Mouse (Mus musculus) brown adipose tissue, adult 24 weeks (tissue): ENCODE results near the gene Mrpl53. TPM values are rescaled to one million over a fixed set of nuclear protein-coding genes. Genes with fewer than 3 reads are reported as not detected.
A peak's percentile ranks its signal among the peaks of the same experiment; 100 is the strongest.

ENCODE experiments used
- H3K27ac ChIP-seq: fragments of 200-500 bp; replicated peaks from 2 replicates; pipeline ENCODE4 v1.5.1; 2012; ENCODE audit warnings: low read depth, mild to moderate bottlenecking, low read length
- H3K4me1 ChIP-seq: fragments of 200-500 bp; 2 replicates; pipeline ENCODE4 v1.6.1; 2012; ENCODE audit warnings: low read length, mixed read lengths; ENCODE audit not compliant: control insufficient read depth, insufficient read depth, insufficient read length
- H3K4me3 ChIP-seq: fragments of 200-500 bp; 2 replicates; pipeline ENCODE4 v1.5.1; 2012; ENCODE audit warnings: low read depth, mild to moderate bottlenecking, low read length, moderate library complexity; ENCODE audit not compliant: insufficient read depth
- polyA plus RNA-seq: library from polyadenylated mRNA; stranded (reverse); fragments of >200 nt; gene quantifications from 2 replicates; pipeline ENCODE4 v1.2.4, GENCODE M21; 2012; ENCODE audit not compliant: missing spikeins, insufficient read depth, insufficient read length

Gene Mrpl53
- polyA plus RNA-seq, 1 experiment: 172 TPM

DNA sequence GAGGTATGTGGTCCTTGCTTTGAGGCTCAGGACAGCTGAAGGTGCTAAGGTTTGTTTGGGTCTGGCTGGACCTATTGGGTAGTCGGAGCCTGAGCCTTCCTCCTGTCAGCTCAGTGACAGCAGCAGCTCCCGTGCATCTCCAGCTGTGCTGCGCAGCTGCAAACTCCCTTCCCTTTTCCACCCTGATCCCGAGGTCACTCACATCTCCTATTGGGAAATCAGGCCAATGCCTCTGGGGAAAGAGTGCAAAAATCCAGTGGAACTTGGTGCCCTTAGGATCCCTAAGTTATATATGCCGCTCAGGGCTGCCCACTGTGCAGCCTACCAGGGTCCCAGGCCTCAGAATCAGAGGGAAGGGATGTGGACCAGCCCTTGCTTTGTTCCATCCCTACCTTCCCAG lies 25.3 kb upstream of the Mrpl53 start:
- H3K27ac ChIP-seq: no peak overlapping the region
- H3K4me1 ChIP-seq: no peaks in the 10 kb centered on the region
- no peak overlapping the region for H3K4me3 ChIP-seq

DNA sequence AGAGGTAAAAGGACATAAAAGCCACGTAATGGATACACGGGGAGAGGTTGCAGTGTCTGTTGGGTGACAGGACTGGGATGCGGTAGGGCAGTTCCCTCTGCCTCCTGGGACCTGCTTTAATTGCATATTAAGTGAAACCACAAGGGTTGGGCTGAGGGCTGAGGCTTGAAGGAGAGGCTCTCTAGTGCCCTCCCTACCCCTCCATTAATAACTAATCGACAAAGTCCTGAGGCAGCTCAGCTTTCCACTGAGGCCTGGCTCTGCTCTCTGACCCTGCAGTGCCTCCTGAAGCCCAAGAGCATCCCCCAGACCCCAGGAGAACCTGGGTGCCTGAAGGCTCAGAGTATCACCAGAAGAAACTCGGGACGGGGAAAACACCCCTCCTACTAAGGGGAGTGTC lies 24.4 kb upstream of the Mrpl53 start:
- no peak overlapping the region for H3K27ac ChIP-seq
- no peaks in the 10 kb centered on the region for H3K4me1 ChIP-seq
- H3K4me3 ChIP-seq: no peak overlapping the region

DNA sequence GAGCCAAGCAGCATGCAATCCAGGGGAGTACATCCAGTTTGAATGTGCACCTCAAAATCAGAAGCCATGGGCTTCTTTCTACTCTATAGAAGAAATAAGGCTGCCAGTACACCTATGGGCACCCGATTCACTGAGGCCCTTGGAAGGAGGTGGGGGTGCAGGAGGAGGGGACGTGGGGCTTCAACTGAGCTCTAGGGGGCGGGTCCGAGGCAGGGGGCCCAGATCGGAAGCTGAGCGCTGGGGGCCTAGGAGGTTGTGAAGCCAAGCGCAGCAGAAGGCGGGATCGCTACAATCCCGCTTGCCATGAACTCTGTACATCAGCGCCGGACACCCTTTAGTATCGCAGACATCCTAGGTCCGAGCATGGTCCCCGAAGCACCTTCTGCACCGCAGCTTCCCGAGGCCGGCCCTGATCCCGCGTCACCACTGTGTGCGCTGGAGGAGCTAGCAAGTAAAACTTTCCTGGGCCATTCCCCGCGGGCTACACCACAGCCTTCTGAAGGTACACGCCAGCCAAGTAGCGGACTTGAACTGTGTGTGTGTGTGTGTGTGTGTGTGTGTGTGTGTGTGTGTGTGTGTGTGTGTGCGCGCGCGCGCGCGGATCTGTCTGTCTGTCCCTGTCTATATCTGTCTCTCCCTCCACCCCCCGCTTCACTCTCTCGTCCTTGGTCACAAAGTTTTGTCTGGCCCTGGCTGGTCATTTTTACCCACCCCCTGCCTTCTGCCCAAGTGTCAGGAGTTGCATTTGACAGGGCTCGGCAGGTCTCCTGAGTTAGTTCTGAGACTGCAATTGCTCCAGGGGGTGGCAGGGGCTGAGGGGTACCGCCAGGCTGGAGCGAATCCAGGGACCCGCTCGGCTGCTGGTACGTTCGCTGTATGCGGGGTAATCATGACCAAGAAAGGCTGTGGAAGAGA lies 22.5 kb upstream of the Mrpl53 start, which contains the start of gene Lbx2:
Gene Lbx2 (plus strand): TSS at position 247 of the 915 bp plus-strand sequence.
- H3K4me1 ChIP-seq: no peaks in the 10 kb centered on the region
- peak within 1 kb of the TSS; percentile 81 for H3K27ac ChIP-seq
- peak within 1 kb of the TSS; percentile 60 for H3K4me3 ChIP-seq

DNA sequence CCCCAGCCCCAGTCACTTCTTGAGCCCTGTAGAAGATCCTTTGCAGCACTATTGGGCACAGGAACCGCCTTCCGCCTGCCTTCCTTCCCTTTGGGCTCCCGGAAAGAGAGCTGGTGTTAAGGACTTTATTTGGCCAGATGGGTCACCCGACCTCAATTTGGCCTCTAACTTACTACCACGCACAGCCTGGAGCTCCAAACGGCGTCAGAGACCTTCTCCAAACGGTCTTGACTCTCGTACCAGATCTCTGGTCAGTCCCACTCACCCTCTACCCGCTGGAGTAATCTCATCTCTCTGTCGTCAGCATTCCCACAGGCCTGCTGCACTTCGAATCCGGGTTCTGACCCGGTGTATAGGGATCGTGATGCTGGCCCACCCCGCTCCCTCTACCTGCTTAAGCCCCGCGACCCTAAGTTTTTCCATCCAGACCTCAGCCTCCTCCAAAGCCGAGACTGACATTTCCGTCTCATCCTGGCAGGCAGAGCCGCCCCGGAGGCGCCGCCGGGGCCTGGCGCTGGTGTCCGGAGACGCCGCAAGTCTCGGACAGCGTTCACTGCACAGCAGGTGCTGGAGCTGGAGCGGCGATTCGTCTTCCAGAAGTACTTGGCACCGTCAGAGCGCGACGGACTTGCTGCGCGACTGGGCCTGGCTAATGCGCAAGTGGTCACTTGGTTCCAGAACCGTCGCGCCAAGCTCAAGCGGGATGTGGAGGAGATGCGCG lies 21.5 kb upstream of the Mrpl53 start:
- H3K4me1 ChIP-seq: no peaks in the 10 kb centered on the region
- H3K27ac ChIP-seq: peak overlapping the region; percentile 81
- H3K4me3 ChIP-seq: peak overlapping the region; percentile 60

DNA sequence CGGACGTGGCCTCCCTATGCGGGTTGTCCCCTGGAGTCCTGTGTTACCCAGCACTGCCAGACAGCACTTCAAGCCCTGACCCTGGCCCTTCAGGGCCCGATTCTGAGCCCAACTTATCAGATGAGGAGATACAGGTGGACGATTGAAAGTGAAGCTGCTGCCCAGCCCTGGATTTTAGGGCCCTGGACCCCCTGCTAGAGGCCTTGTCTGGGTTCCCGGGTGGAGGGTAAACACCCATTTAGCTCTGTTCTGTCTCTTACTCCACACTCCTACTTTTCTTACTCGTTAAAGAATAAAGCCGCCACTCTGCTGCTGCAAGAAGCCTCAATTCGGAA lies 20.9 kb upstream of the Mrpl53 start:
- H3K4me3 ChIP-seq: peak overlapping the region; percentile 60
- no peak overlapping the region for H3K27ac ChIP-seq
- H3K4me1 ChIP-seq: peaks cover 2% of the 10 kb centered on the region; the same call in 1 of the 2 replicates

DNA sequence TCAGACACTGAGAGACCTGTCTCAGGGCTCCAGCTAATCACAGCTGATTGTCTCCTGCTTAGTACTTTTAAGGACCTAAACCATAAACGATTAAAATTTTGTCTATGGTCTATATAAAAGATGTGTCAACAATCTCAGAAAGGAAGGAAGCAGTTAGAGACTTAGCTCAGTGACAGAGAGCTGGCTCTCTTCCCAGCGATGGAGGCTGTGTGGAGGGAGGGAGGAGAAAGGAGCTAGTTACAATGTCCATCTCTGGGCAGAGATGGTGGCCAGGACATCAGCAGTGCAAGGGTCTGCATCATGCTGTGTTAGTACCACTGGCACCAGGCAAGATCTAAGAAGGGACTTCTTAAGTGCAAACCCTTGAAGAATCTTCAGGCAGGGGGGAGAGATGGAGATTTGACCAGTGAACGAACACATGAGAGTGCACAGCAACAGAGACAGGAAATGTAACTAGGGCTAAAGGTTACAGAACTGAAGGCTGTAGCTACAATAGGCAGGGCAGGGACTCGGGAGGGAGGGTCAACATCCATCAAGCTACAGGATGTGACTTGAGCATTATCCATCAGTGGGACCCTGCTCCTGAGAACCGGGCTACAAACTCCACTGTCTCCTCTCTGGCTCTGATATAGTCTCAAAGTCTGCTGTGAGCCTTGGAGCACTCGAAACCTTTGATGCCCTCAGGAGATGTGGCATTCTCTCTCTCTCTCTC lies 16.3 kb upstream of the Mrpl53 start:
- Histone ChIP-seq H3K4me1 (peaks cover 2% of the 10 kb centered on the region; the same call in 1 of the 2 replicates), H3K27ac (peak overlapping the region; percentile 30; the same call in 1 of the 2 replicates), H3K4me3 (no peak overlapping the region)

DNA sequence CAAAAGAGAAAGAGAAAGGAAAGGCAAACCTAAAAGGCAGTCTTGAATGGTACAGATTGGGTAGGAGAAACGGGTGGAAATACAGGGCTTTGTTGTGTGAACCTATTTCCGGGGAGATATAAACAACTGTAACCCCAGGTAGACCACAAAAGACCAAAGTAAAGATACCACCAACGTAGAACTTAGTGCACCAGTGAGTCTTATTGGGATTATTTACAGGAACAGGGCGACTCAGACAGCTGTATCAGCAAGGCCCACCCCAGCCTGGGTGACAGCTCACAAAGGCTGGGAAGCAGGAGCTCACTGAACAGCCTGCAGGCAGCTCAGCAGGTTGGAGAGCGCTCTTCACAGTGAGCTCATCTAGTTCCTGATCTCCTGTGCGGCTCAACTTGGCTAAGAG lies 12.9 kb upstream of the Mrpl53 start:
- H3K27ac ChIP-seq: no peak overlapping the region
- H3K4me1 ChIP-seq: peaks cover 2% of the 10 kb centered on the region; the same call in 1 of the 2 replicates
- no peak overlapping the region for H3K4me3 ChIP-seq

DNA sequence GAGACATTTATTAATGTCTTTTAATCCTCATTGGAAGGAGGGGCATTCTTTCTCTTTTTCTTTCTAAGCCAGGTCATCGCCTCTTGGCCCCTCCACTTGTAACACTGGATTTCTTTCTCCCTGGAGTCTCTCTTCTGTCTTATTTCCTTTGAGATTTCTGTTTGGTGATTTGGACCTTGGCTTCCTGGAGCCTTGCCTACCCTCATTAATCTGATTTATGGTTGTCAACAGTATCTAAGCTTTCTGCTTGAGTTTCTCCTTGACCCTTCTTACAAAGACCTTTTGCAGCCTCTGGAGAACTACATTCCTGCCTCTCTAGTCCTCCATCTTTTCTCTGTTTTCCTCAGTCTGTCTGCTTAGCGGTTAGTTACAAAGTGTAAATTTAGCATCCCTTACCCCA lies 10.4 kb upstream of the Mrpl53 start:
- no peak overlapping the region for H3K4me3 ChIP-seq
- no peak overlapping the region for H3K27ac ChIP-seq
- peaks cover 6% of the 10 kb centered on the region for H3K4me1 ChIP-seq

DNA sequence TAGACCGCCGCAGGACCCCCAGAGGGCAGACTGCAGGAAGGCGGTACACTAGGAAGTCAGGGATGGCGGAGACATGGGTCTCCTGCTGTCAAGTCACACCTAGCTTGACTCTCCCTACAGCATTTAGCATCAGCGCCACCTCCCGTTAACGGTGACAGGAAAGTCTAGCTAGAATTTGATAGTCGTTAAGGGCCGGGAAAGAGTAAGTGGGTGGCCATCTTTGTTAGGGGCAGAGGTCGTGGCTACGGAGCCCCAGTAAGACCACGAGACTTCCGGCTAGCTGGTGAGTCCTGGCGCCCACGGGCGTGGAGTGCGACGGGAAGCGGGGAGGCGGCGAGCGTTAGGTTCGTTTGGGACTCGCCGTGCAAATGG lies 7.5 kb upstream of the Mrpl53 start, which contains the start of the genes Ccdc142 and Gm42688:
Gene Ccdc142 (plus strand): TSS at position 286 of the 372 bp plus-strand sequence.
Gene Gm42688 (plus strand): TSS at position 302 of the 372 bp plus-strand sequence.
- peak within 1 kb of the TSS; percentile 76 for H3K4me3 ChIP-seq
- H3K4me1 ChIP-seq: peaks cover 6% of the 10 kb centered on the region
- H3K27ac ChIP-seq: peak within 1 kb of the TSS; percentile 42

DNA sequence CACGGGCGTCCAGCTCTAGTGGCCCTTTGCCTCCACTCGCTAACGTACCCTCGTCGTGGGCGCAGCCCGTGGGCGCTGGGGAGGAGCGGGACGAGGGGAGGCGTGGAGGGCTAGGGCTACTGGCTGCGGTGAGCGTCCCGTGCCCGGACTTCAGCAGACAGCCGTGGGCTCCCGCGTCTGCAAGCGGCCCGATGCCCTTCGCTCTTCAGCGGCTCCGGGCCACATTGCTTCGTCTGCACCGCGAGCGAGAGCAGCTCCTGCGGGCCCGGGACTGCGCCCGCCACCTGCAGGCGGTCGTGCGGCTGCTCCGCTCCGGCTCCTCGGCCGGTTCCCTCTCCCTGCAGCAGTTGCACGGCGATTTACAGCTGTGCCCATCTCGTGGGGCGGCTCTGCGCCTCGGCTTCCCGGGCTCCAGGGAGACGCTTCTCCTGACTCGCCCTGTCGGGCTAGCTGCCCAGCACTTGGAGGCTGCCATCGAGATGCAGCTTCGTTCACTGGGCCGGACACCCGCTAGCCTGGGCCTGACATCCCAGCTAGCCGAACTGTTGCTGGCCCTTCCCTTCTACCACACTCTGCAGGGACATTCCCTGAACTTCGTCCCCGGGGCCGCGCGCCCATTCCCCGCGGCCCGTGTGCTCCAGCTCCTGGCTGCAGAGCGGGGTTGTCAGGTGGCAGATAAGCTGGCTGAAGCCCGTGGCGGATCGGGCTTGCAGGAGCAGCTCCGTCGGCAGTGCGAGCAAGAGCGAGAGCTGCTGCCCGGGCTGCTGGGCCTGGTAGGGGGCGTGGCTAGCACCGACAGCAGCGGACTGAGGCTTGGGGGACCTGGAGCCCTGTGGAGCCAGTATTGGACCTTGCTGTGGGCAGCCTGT lies 6.9 kb upstream of the Mrpl53 start:
- Histone ChIP-seq H3K27ac (peak overlapping the region; percentile 42), H3K4me3 (peak overlapping the region; percentile 76), H3K4me1 (peaks cover 6% of the 10 kb centered on the region)

DNA sequence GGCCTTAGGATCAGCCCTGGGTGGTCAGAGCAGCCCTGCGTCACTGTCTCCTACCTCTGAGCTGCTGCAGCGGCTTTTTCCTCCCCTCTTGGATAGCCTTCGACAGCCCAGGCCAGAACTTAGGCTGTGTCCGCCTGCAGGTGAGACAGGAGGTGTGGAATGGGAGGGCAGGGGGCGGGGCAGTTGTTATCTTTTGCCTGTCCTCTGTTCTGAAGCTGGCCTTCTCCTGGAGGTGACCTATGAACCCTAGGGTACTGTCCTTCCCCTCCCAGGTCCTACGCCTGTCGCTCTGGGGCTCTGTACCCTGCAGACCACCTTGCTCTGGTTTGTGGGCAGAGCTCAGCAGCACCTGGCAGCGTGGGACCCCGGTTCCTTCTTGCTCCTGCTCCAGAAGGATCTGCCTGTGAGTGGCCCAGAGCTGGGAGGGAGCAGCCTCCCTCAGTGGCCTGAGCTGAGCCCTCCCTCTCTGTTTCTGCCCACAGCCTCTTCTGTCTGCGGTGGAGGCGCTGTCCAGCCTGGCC lies 5.7 kb upstream of the Mrpl53 start:
- Histone ChIP-seq H3K4me1 (peaks cover 10% of the 10 kb centered on the region), H3K27ac (no peak overlapping the region), H3K4me3 (0 out of 2 replicates have a peak overlapping the region, but pooled peaks have one; percentile 76)

DNA sequence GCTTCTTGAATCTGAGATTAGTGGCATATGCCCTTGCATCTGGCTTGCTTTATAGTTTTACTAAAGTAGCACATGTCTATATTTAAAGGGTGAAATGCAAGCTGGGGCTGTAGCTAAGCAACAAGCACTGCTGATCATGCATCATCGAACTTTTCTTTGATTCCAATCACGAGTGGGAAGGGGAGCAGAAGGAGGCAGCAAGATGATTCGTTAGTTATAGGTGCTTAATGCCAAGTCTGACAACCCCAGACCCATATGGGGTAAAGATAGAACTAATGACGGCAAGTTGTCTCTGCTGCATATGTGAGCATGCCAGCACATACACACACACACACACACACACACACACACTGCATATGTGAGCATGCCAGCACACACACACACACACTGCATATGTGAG lies 4.7 kb upstream of the Mrpl53 start:
- H3K4me1 ChIP-seq: peaks cover 10% of the 10 kb centered on the region
- no peak overlapping the region for H3K27ac ChIP-seq
- H3K4me3 ChIP-seq: no peak overlapping the region

DNA sequence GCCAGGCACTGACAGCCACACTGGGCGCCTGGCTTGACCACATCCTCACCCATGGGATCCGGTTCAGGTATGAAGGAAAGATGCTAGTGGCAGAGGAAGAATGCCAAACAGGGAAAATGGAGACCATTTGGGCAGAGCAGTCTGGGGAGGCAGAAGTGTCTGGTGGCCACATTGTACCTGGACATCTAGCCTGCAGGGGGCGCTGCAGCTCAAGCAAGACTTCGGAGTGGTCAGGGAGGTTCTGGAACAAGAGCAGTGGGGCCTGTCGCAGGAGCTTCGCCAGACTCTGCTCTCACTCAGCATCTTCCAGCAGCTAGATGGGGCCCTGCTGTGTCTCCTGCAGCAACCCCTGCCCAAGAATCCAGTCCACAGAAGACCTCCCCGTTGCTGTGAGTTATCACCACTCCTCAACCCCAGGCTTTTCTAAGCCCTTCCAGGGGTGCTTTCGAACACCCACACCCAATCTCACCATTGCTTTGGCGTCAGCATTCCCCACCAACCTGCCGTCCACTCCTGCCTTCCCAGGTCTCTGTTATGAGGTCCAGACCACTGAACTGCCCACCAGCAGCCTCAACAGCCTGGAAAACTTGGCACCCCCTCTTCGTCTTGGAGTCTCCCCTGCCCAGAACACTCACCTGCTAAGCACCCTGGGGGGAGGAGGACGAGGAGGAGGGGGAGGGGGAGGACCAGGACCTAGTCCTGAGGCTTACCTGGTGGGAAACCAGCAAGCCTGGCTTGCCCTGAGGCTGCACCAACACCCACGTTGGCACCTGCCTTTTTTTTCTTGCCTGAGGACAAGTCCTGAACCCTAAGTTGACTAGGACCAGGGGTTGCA lies 1.1 kb upstream of the Mrpl53 start:
- Histone ChIP-seq H3K4me3 (peak overlapping the region; percentile 89), H3K27ac (no peak overlapping the region), H3K4me1 (peaks cover 4% of the 10 kb centered on the region)
